Mouse (Mus musculus): ENCODE data around the gene Phf1. TPM values are rescaled to one million over a fixed set of nuclear protein-coding genes. Genes with fewer than 3 reads are reported as not detected.
"Not testable (repeated sequence)": the region's sequence is repeated elsewhere in the genome, so short reads cannot be mapped to it uniquely, and the experiment has no call there.

Phf1 gene
- polyA plus RNA-seq, 1 experiment from 2014 or later, result 2.5 TPM

- Histone ChIP-seq H3K36me3 (replicated peaks; ENCODE audit: insufficient read depth, low read length) (peaks cover 22% of the 10 kb centered on the region), H3K4me1 (ENCODE audit: insufficient read depth) (peaks cover 17% of the 10 kb centered on the region)
- not testable (repeated sequence) for H3K9ac ChIP-seq (replicated peaks); ATAC-seq; H3K27ac ChIP-seq (ENCODE audit: low read depth); H3K9me3 ChIP-seq (ENCODE audit: low read length); H3K27me3 ChIP-seq (ENCODE audit: insufficient read depth, low read length); H3K4me2 ChIP-seq (ENCODE audit: low read depth, low read length); H3K4me3 ChIP-seq (ENCODE audit: low read depth, low read length)
- DNase-seq, result peak; percentile 66
- 64% methylated on average over 7 of the region's 7 CpGs for WGBS (ENCODE audit: insufficient replicate concordance)
- TF ChIP-seq CTCF (IDR thresholded peaks at IDR 0.05; ENCODE audit: low read depth), result peak; percentile 71
These were observed 1.1 kb upstream of the Phf1 start for GRCm38 (mm10) chr17:26931795-26932194.

GRCm38 (mm10) chr17:26933419-26933818, 567 bp downstream of the Phf1 start:
- H3K9ac ChIP-seq (replicated peaks), result peak overlapping the region; percentile 83
- TF ChIP-seq CTCF (IDR thresholded peaks at IDR 0.05; ENCODE audit: low read depth) (no peak), EP300 (IDR thresholded peaks at IDR 0.05; ENCODE audit: low read depth) (no peak)
- no peaks in the 10 kb centered on the region for H3K27me3 ChIP-seq (ENCODE audit: insufficient read depth, low read length)
- H3K4me1 ChIP-seq (ENCODE audit: insufficient read depth), result peaks cover 27% of the 10 kb centered on the region
- peak overlapping the region; percentile 89 for H3K4me2 ChIP-seq (ENCODE audit: low read depth, low read length)
- ATAC-seq (no peak; the same call in 1 of the 2 replicates), DNase-seq (no peak)
- H3K4me3 ChIP-seq (ENCODE audit: low read depth, low read length), result peak overlapping the region; percentile 74
- H3K27ac ChIP-seq (ENCODE audit: low read depth), result peak overlapping the region; percentile 68
- peaks cover 27% of the 10 kb centered on the region for H3K36me3 ChIP-seq (replicated peaks; ENCODE audit: insufficient read depth, low read length)
- WGBS (ENCODE audit: insufficient replicate concordance), result 5% methylated on average over 13 of the region's 13 CpGs
- H3K9me3 ChIP-seq (ENCODE audit: low read length), result no peaks in the 10 kb centered on the region

- Histone ChIP-seq H3K9ac (replicated peaks) (peak overlapping the region; percentile 83), H3K36me3 (replicated peaks; ENCODE audit: insufficient read depth, low read length) (peaks cover 21% of the 10 kb centered on the region), H3K4me1 (ENCODE audit: insufficient read depth) (peaks cover 28% of the 10 kb centered on the region), H3K27me3 (ENCODE audit: insufficient read depth, low read length) (no peaks in the 10 kb centered on the region), H3K4me3 (ENCODE audit: low read depth, low read length) (peak overlapping the region; percentile 74), H3K9me3 (ENCODE audit: low read length) (no peaks in the 10 kb centered on the region), H3K4me2 (ENCODE audit: low read depth, low read length) (peak overlapping the region; percentile 89), H3K27ac (ENCODE audit: low read depth) (no peak overlapping the region)
- TF ChIP-seq EP300 (IDR thresholded peaks at IDR 0.05; ENCODE audit: low read depth) (no peak), CTCF (IDR thresholded peaks at IDR 0.05; ENCODE audit: low read depth) (no peak)
- no peak for ATAC-seq
- WGBS (ENCODE audit: insufficient replicate concordance), result 76% methylated on average over 16 of the region's 16 CpGs
- DNase-seq, result no peak
These were observed 1.3 kb downstream of the Phf1 start for GRCm38 (mm10) chr17:26933885-26934827.

GRCm38 (mm10) chr17:26935027-26935426, 2.2 kb downstream of the Phf1 start:
- 93% methylated on average over 9 of the region's 9 CpGs for WGBS (ENCODE audit: insufficient replicate concordance)
- no peak overlapping the region for H3K9ac ChIP-seq (replicated peaks)
- H3K27me3 ChIP-seq (ENCODE audit: insufficient read depth, low read length), result no peaks in the 10 kb centered on the region
- TF ChIP-seq CTCF (IDR thresholded peaks at IDR 0.05; ENCODE audit: low read depth), result no peak
- DNase-seq, result no peak
- H3K27ac ChIP-seq (ENCODE audit: low read depth), result no peak overlapping the region
- no peak overlapping the region for H3K4me2 ChIP-seq (ENCODE audit: low read depth, low read length)
- H3K4me1 ChIP-seq (ENCODE audit: insufficient read depth), result peaks cover 30% of the 10 kb centered on the region
- ATAC-seq, result no peak
- no peaks in the 10 kb centered on the region for H3K9me3 ChIP-seq (ENCODE audit: low read length)
- peaks cover 20% of the 10 kb centered on the region for H3K36me3 ChIP-seq (replicated peaks; ENCODE audit: insufficient read depth, low read length)
- no peak overlapping the region for H3K4me3 ChIP-seq (ENCODE audit: low read depth, low read length)

GRCm38 (mm10) chr17:26936453-26936852, 3.6 kb downstream of the Phf1 start:
- ATAC-seq, result no peak

GRCm38 (mm10) chr17:26936921-26937695, 4.3 kb downstream of the Phf1 start:
- H3K27ac ChIP-seq (ENCODE audit: low read depth), result no peak overlapping the region

More at GRCm38 (mm10) chr17:26936453-26936852, 3.6 kb downstream of the Phf1 start:
- no peak overlapping the region for H3K27ac ChIP-seq (ENCODE audit: low read depth)
- no peaks in the 10 kb centered on the region for H3K9me3 ChIP-seq (ENCODE audit: low read length)
- H3K36me3 ChIP-seq (replicated peaks; ENCODE audit: insufficient read depth, low read length), result peaks cover 20% of the 10 kb centered on the region
- DNase-seq, result peak; percentile 14
- H3K27me3 ChIP-seq (ENCODE audit: insufficient read depth, low read length), result no peaks in the 10 kb centered on the region
- H3K4me2 ChIP-seq (ENCODE audit: low read depth, low read length), result no peak overlapping the region
- H3K4me1 ChIP-seq (ENCODE audit: insufficient read depth), result peaks cover 41% of the 10 kb centered on the region
- no peak overlapping the region for H3K4me3 ChIP-seq (ENCODE audit: low read depth, low read length)
- no peak overlapping the region for H3K9ac ChIP-seq (replicated peaks)
- TF ChIP-seq CTCF (IDR thresholded peaks at IDR 0.05; ENCODE audit: low read depth) (no peak), EP300 (IDR thresholded peaks at IDR 0.05; ENCODE audit: low read depth) (no peak)
- 89% methylated on average over 12 of the region's 12 CpGs for WGBS (ENCODE audit: insufficient replicate concordance)

More at GRCm38 (mm10) chr17:26936921-26937695, 4.3 kb downstream of the Phf1 start:
- Histone ChIP-seq H3K4me1 (ENCODE audit: insufficient read depth) (peaks cover 41% of the 10 kb centered on the region), H3K4me2 (ENCODE audit: low read depth, low read length) (0 out of 2 replicates have a peak overlapping the region, but pooled peaks have one; percentile 95), H3K9me3 (ENCODE audit: low read length) (no peaks in the 10 kb centered on the region), H3K27me3 (ENCODE audit: insufficient read depth, low read length) (no peaks in the 10 kb centered on the region), H3K4me3 (ENCODE audit: low read depth, low read length) (no peak overlapping the region), H3K36me3 (replicated peaks; ENCODE audit: insufficient read depth, low read length) (peaks cover 20% of the 10 kb centered on the region), H3K9ac (replicated peaks) (no peak overlapping the region)
- TF ChIP-seq CTCF (IDR thresholded peaks at IDR 0.05; ENCODE audit: low read depth) (no peak), EP300 (IDR thresholded peaks at IDR 0.05; ENCODE audit: low read depth) (no peak)
- ATAC-seq, result no peak
- peak; percentile 12 for DNase-seq
- WGBS (ENCODE audit: insufficient replicate concordance), result 83% methylated on average over 15 of the region's 15 CpGs

Data from liver, postnatal 0 days (tissue).